Mouse (Mus musculus) midbrain, postnatal 0 days (tissue): ENCODE measurements at regions not wholly inside any gene's neighbourhood (a gene's known extent, or its start where the extent isn't known, plus 50 kb on each side); places are given as distances from the start of the nearest gene placed in this dataset.

Experiments used
- ATAC-seq: fragments of 200-750 bp; cut with Nextera tagmentation; 2 replicates; pipeline ENCODE4 v1.8.0; 2017; ENCODE audit warnings: moderate number of reproducible peaks, mild to moderate bottlenecking, moderate TSS enrichment, moderate library complexity; ENCODE audit not compliant: low FRiP score
- DNase-seq: peaks from one replicate; pipeline ENCODE4 v3.0.0-alpha.2; 2015; ENCODE audit warnings: low spot score
- H3K27ac ChIP-seq: fragments of 300-500 bp; sonication (generic); 2 replicates; pipeline ENCODE4 v1.5.1; 2014; ENCODE audit warnings: low read depth, mild to moderate bottlenecking, low read length, mixed read lengths
- H3K27me3 ChIP-seq: fragments of 300-500 bp; sonication (generic); 2 replicates; pipeline ENCODE4 v1.6.1; 2014; ENCODE audit warnings: low read length, control low read depth, mixed read lengths; ENCODE audit not compliant: insufficient read depth
- H3K36me3 ChIP-seq: fragments of 300-500 bp; sonication (generic); 2 replicates; pipeline ENCODE4 v1.6.1; 2014; ENCODE audit warnings: low read length, control low read depth, mixed read lengths; ENCODE audit not compliant: insufficient read depth
- H3K4me1 ChIP-seq: fragments of 300-500 bp; sonication (generic); 2 replicates; pipeline ENCODE4 v1.6.1; 2014; ENCODE audit warnings: mild to moderate bottlenecking, control low read depth, antibody characterized with exemption, low read length, mixed read lengths; ENCODE audit not compliant: insufficient read depth
- H3K4me2 ChIP-seq: fragments of 300-500 bp; sonication (generic); 2 replicates; pipeline ENCODE4 v1.6.1; 2014; ENCODE audit warnings: low read depth, mild to moderate bottlenecking, low read length, mixed read lengths; ENCODE audit not compliant: poor library complexity, severe bottlenecking
- H3K4me3 ChIP-seq: fragments of 300-500 bp; sonication (generic); 2 replicates; pipeline ENCODE4 v1.5.1; 2014; ENCODE audit warnings: low read depth, mild to moderate bottlenecking, low read length, moderate library complexity
- H3K9ac ChIP-seq: fragments of 300-500 bp; sonication (generic); replicated peaks from 2 replicates; pipeline ENCODE4 v1.6.1; 2014; ENCODE audit warnings: mild to moderate bottlenecking, low read length, moderate library complexity, mixed read lengths; ENCODE audit not compliant: poor library complexity, severe bottlenecking
- H3K9me3 ChIP-seq: fragments of 300-500 bp; sonication (generic); 2 replicates; pipeline ENCODE4 v1.6.1; 2016; ENCODE audit warnings: low read length, control low read depth
- CTCF ChIP-seq: IDR thresholded peaks from 2 replicates; pipeline ENCODE4 v1.5.1; 2016; ENCODE audit warnings: antibody characterized with exemption, mild to moderate bottlenecking
- WGBS: fragments of 180-500 bp; shearing (Covaris S2); extraction: QIAGEN DNeasy Blood & Tissue Kit; methylation state at CpG from one replicate; pipeline ENCODE4 v1.1.7; 2014; 5-methylcytosine and 5-hydroxymethylcytosine counted together

- Histone ChIP-seq H3K4me2 (no peak overlapping the region), H3K9me3 (no peaks in the 10 kb centered on the region), H3K27ac (no peak overlapping the region), H3K4me1 (no peaks in the 10 kb centered on the region), H3K4me3 (no peak overlapping the region), H3K9ac (no peak overlapping the region), H3K27me3 (no peaks in the 10 kb centered on the region), H3K36me3 (no peaks in the 10 kb centered on the region)
- 75% methylated on average over 5 of the region's 5 CpGs for WGBS
- ATAC-seq (no peak), DNase-seq (no peak)
- TF ChIP-seq CTCF = no peak
Observed at GRCm38 (mm10) chr2:133472966-133473744, 78.8 kb upstream of the Bmp2 start.

DNA sequence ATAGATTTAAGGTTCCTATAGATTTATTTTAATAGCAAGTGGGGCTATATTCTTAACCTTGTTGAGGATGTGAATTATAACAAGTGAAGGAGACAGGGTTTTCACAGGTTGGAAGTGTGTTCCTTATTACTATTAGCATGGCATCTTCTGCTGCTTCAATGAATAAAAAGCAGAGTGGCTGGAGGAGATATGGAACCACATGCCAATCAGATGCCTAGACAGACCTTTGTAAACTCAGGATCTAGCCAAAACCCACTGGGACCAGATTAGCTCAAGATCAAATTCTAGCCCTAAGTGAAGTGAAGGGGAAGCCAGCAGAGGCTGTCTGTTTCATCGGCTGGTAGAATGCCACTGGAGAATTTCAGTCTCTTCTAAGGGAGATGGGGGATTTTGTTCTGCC lies 77.8 kb upstream of the Bmp2 start:
- Histone ChIP-seq H3K4me2 (no peak overlapping the region), H3K27me3 (no peaks in the 10 kb centered on the region), H3K36me3 (no peaks in the 10 kb centered on the region), H3K4me3 (no peak overlapping the region), H3K9ac (no peak overlapping the region), H3K27ac (no peak overlapping the region), H3K4me1 (no peaks in the 10 kb centered on the region), H3K9me3 (no peaks in the 10 kb centered on the region)
- no peak for ATAC-seq
- TF ChIP-seq CTCF = no peak
- WGBS = 55% methylated on average over 1 of the region's 1 CpGs
- no peak for DNase-seq

GRCm38 (mm10) chr2:133480870-133481269 lies 71.1 kb upstream of the Bmp2 start:
- Histone ChIP-seq H3K36me3 (no peaks in the 10 kb centered on the region), H3K9me3 (no peaks in the 10 kb centered on the region), H3K27me3 (no peaks in the 10 kb centered on the region), H3K9ac (no peak overlapping the region), H3K4me1 (no peaks in the 10 kb centered on the region), H3K27ac (no peak overlapping the region), H3K4me3 (no peak overlapping the region), H3K4me2 (no peak overlapping the region)
- no peak for ATAC-seq
- TF ChIP-seq CTCF = no peak
- 82% methylated on average over 3 of the region's 3 CpGs for WGBS
- DNase-seq = no peak

GRCm38 (mm10) chr2:133481305-133481704 lies 70.7 kb upstream of the Bmp2 start:
- no peaks in the 10 kb centered on the region for H3K36me3 ChIP-seq
- TF ChIP-seq CTCF = no peak
- no peak overlapping the region for H3K4me2 ChIP-seq
- H3K9ac ChIP-seq = no peak overlapping the region
- H3K9me3 ChIP-seq = no peaks in the 10 kb centered on the region
- no peak overlapping the region for H3K27ac ChIP-seq
- H3K4me3 ChIP-seq = no peak overlapping the region
- H3K27me3 ChIP-seq = no peaks in the 10 kb centered on the region
- no peak for ATAC-seq
- DNase-seq = no peak
- no peaks in the 10 kb centered on the region for H3K4me1 ChIP-seq
- 84% methylated on average over 6 of the region's 6 CpGs for WGBS

- no peaks in the 10 kb centered on the region for H3K9me3 ChIP-seq
- no peak for TF ChIP-seq CTCF
- ATAC-seq = no peak
- H3K27ac ChIP-seq = no peak overlapping the region
- no peak for DNase-seq
- H3K4me3 ChIP-seq = no peak overlapping the region
- no peaks in the 10 kb centered on the region for H3K4me1 ChIP-seq
- H3K27me3 ChIP-seq = no peaks in the 10 kb centered on the region
- no peaks in the 10 kb centered on the region for H3K36me3 ChIP-seq
- no peak overlapping the region for H3K4me2 ChIP-seq
- WGBS = 91% methylated on average over 3 of the region's 3 CpGs
- no peak overlapping the region for H3K9ac ChIP-seq
Observed at GRCm38 (mm10) chr2:133481785-133482184, 70.2 kb upstream of the Bmp2 start.

- Histone ChIP-seq H3K4me1 (no peaks in the 10 kb centered on the region), H3K9ac (no peak overlapping the region), H3K9me3 (no peaks in the 10 kb centered on the region), H3K27me3 (no peaks in the 10 kb centered on the region), H3K36me3 (no peaks in the 10 kb centered on the region), H3K4me2 (no peak overlapping the region), H3K27ac (no peak overlapping the region), H3K4me3 (no peak overlapping the region)
- WGBS = 82% methylated on average over 3 of the region's 3 CpGs
- ATAC-seq (no peak), DNase-seq (no peak)
- no peak for TF ChIP-seq CTCF
Observed at GRCm38 (mm10) chr2:133495443-133495842, 56.5 kb upstream of the Bmp2 start.
